In genomic region chr16:24181388-24181787, GRCm38 (mm10) we compare ENCODE assay signal across 30 mouse cellular contexts.
DNase-seq lines count a peak whose midpoint lies in the region; ATAC-seq lines count a peak whose summit lies in the region.
"Had no signal": no experiment of that assay in that cellular context is flagged by ENCODE, and none has a peak within 500 bp of the region (broad histone marks: within the 10 kb centered on the region; RNA-seq: fewer than 3 reads in every experiment).

No protein-coding gene starts in this region.

- no peak overlapping the region for H3K4me3 ChIP-seq in liver, embryonic 12.5 days
- H3K4me3 ChIP-seq in hindbrain, embryonic 13.5 days: no peak overlapping the region
- H3K4me3 ChIP-seq: embryonic facial prominence, embryonic 10.5 days; embryonic facial prominence, embryonic 13.5 days; erythroblast, embryonic 14.5 days; forebrain, embryonic 12.5 days; forebrain, embryonic 15.5 days; heart, embryonic 12.5 days; heart, embryonic 15.5 days; hindbrain, embryonic 15.5 days; intestine, embryonic 15.5 days had no signal

- peak; percentile 56 for ATAC-seq in CD4-positive, CD25-positive, alpha-beta regulatory T cell, adult 4 months
- ATAC-seq in liver, embryonic 12.5 days: no peak
- no peak for ATAC-seq in hindbrain, embryonic 13.5 days (ENCODE audit: low FRiP score)
- ATAC-seq: forebrain, embryonic 15.5 days; intestine, embryonic 15.5 days; Patski had no signal

- intact Hi-C loops in heart, postnatal 10 days (cut with DNase I): loop anchor here (10.0 kb wide), 1 partner anchor 187 kb away; no protein-coding TSS in a partner anchor
- intact Hi-C loops in left cerebral cortex, postnatal 14 days (cut with DNase I): no loop called here

- no peak overlapping the region for H3K4me2 ChIP-seq in liver, embryonic 12.5 days
- no peak overlapping the region for H3K4me2 ChIP-seq in hindbrain, embryonic 13.5 days
- H3K4me2 ChIP-seq: embryonic facial prominence, embryonic 13.5 days; forebrain, embryonic 12.5 days; forebrain, embryonic 15.5 days; heart, embryonic 12.5 days; heart, embryonic 15.5 days; hindbrain, embryonic 15.5 days; intestine, embryonic 15.5 days had no signal

- no peaks in the 10 kb centered on the region for H3K4me1 ChIP-seq in liver, embryonic 12.5 days
- H3K4me1 ChIP-seq in hindbrain, embryonic 13.5 days (replicated peaks): peaks cover 3% of the 10 kb centered on the region; the same call in 1 of the 2 replicates
- H3K4me1 ChIP-seq: embryonic facial prominence, embryonic 10.5 days; embryonic facial prominence, embryonic 13.5 days; forebrain, embryonic 12.5 days; forebrain, embryonic 15.5 days; hindbrain, embryonic 15.5 days; intestine, embryonic 15.5 days had no signal

- H3K9ac ChIP-seq in liver, embryonic 12.5 days: no peak overlapping the region
- H3K9ac ChIP-seq in hindbrain, embryonic 13.5 days: no peak overlapping the region
- H3K9ac ChIP-seq: embryonic facial prominence, embryonic 13.5 days; forebrain, embryonic 12.5 days; forebrain, embryonic 15.5 days; heart, embryonic 12.5 days; heart, embryonic 15.5 days; hindbrain, embryonic 15.5 days; intestine, embryonic 15.5 days had no signal

- H3K27me3 ChIP-seq in liver, embryonic 12.5 days (replicated peaks): no peaks in the 10 kb centered on the region; the same call in 1 of the 2 replicates
- H3K27me3 ChIP-seq in hindbrain, embryonic 13.5 days: no peaks in the 10 kb centered on the region
- H3K27me3 ChIP-seq: embryonic facial prominence, embryonic 13.5 days; forebrain, embryonic 12.5 days; forebrain, embryonic 15.5 days; heart, embryonic 12.5 days; heart, embryonic 15.5 days; hindbrain, embryonic 15.5 days; intestine, embryonic 15.5 days; Patski had no signal

- WGBS in liver, embryonic 12.5 days (ENCODE audit: insufficient replicate concordance): 54% methylated on average over 3 of the region's 3 CpGs
- 91% methylated on average over 3 of the region's 3 CpGs for WGBS in hindbrain, embryonic 13.5 days

- DNase-seq in heart, adult 11 months: peak; percentile 77
- no peak for DNase-seq in heart, postnatal 10 days
- peak; percentile 80 for DNase-seq in A20 (ENCODE audit: low read depth, low spot score)
- peak; percentile 61 for DNase-seq in thymus, postnatal 14 days
- no peak for DNase-seq in left cerebral cortex, postnatal 14 days (ENCODE audit: low spot score in 2 of 2)
- DNase-seq: adrenal gland, adult 2 months; adrenal gland, postnatal 25 days; cerebellum, adult 11-12 months; cerebellum, adult 8-10 months; cerebellum, postnatal 10 days; cerebellum, postnatal 36 days; embryo, embryonic 11 days; gastrocnemius, postnatal 14 days; heart, adult 18-20 months; heart, postnatal 14 days; heart, postnatal 4 days had no signal

- no peaks in the 10 kb centered on the region for H3K36me3 ChIP-seq in liver, embryonic 12.5 days
- no peaks in the 10 kb centered on the region for H3K36me3 ChIP-seq in hindbrain, embryonic 13.5 days
- H3K36me3 ChIP-seq: embryonic facial prominence, embryonic 10.5 days; embryonic facial prominence, embryonic 13.5 days; forebrain, embryonic 12.5 days; forebrain, embryonic 15.5 days; G1E; heart, embryonic 12.5 days; heart, embryonic 15.5 days; hindbrain, embryonic 15.5 days; intestine, embryonic 15.5 days had no signal

- H3K27ac ChIP-seq in liver, embryonic 12.5 days: no peak overlapping the region
- H3K27ac ChIP-seq in hindbrain, embryonic 13.5 days: no peak overlapping the region
- H3K27ac ChIP-seq: embryonic facial prominence, embryonic 10.5 days; embryonic facial prominence, embryonic 13.5 days; forebrain, embryonic 12.5 days; forebrain, embryonic 15.5 days; heart, embryonic 15.5 days; hindbrain, embryonic 15.5 days; intestine, embryonic 15.5 days had no signal

- H3K9me3 ChIP-seq in liver, embryonic 12.5 days (replicated peaks): no peaks in the 10 kb centered on the region
- H3K9me3 ChIP-seq in hindbrain, embryonic 13.5 days: no peaks in the 10 kb centered on the region
- H3K9me3 ChIP-seq: embryonic facial prominence, embryonic 10.5 days; embryonic facial prominence, embryonic 13.5 days; forebrain, embryonic 12.5 days; forebrain, embryonic 15.5 days; heart, embryonic 12.5 days; heart, embryonic 15.5 days; hindbrain, embryonic 15.5 days; intestine, embryonic 15.5 days had no signal

Comparison
In these comparisons a context has a peak if more than half of its experiments do, and no peak if none do; other contexts are left out.
1. DNase-seq: peak in heart, adult 11 months (single experiment), A20 (single experiment) and thymus, postnatal 14 days (single experiment); none in heart, postnatal 10 days (0 of 2) and left cerebral cortex, postnatal 14 days (0 of 2).